Mouse (Mus musculus) heart, adult 10 weeks (tissue): ENCODE measurements around the gene Cyp2r1. TPM values are rescaled to one million over a fixed set of nuclear protein-coding genes. Genes with fewer than 3 reads are reported as not detected.

ENCODE experiments used
- polyA plus RNA-seq: library from polyadenylated mRNA; stranded (reverse); fragments of 350-450 nt; fragmentation: Illumina TruSeq; extraction: RNeasy Lipid Tissue Mini Kit (QIAGEN cat#74804); gene quantifications from one replicate; pipeline ENCODE4 v1.2.3, GENCODE M21; 2014; ENCODE audit warnings: low read depth, low replicate concordance

Gene Cyp2r1
- polyA plus RNA-seq = 0.68 TPM

GRCm38 (mm10) chr7:114562531-114563241 lies at the start of gene Cyp2r1:
Gene Cyp2r1, minus strand, starts transcription at chr7:114562972.

Other genes with a start within 250 kb of the Cyp2r1 start
- 3.1 TPM for gene Pde3b, start 147.7 kb downstream of the Cyp2r1 start, polyA plus RNA-seq
- not detected for gene Calca, start 73.4 kb upstream of the Cyp2r1 start, polyA plus RNA-seq
- 0.52 TPM for gene Calcb, start 155.7 kb upstream of the Cyp2r1 start, polyA plus RNA-seq
- 1.4 TPM for gene Insc, start 180.7 kb upstream of the Cyp2r1 start, polyA plus RNA-seq